Mouse (Mus musculus) gastrocnemius, adult 18-20 months (tissue): ENCODE results near the gene Mrps18b. TPM values are rescaled to one million over a fixed set of nuclear protein-coding genes. Genes with fewer than 3 reads are reported as not detected.
"Not testable (repeated sequence)": the region's sequence is repeated elsewhere in the genome, so short reads cannot be mapped to it uniquely, and the experiment has no call there.

ENCODE experiments used
- DNase-seq: peaks from one replicate; pipeline ENCODE4 v3.0.0; 2021; ENCODE audit warnings: low spot score
- long read RNA-seq, 2 experiments: library from polyadenylated mRNA; stranded (forward); transcript quantifications; one replicate each; pipeline ENCODE4 v2.0.0; 2021
- total RNA-seq, 2 experiments: library from RNA; stranded (reverse); gene quantifications; 2 replicates each; pipeline ENCODE4 v1.2.3; 2021

The Mrps18b gene
- 10 to 100 TPM; 61.6 to 62.4 TPM for total RNA-seq
- long read RNA-seq, experiment 1, transcript Mrps18b-201 (7 exons, 1,079 nt), result major isoform, 50 of 58 reads
- long read RNA-seq, experiment 1, partial matches to known transcripts, result 0 of 58 reads
- long read RNA-seq, experiment 1, other reads (novel, unspliced or antisense), result 5 of 58 reads
- long read RNA-seq, experiment 2, transcript Mrps18b-201 (7 exons, 1,079 nt), result major isoform, 36 of 40 reads
- long read RNA-seq, experiment 2, partial matches to known transcripts, result 0 of 40 reads
- long read RNA-seq, experiment 2, other reads (novel, unspliced or antisense), result 2 of 40 reads

GRCm38 (mm10) chr17:35916297-35917142, at the start of gene Mrps18b, which contains the start of gene Ppp1r10:
Gene Mrps18b, minus strand, starts transcription at chr17:35916389.
Gene Ppp1r10, plus strand, starts transcription at chr17:35916434.
- peak; percentile 99 for DNase-seq

GRCm38 (mm10) chr17:35963279-35963678, 47.1 kb upstream of the Mrps18b start:
- no peak for DNase-seq

GRCm38 (mm10) chr17:35958533-35959223, 42.5 kb upstream of the Mrps18b start:
- no peak for DNase-seq

- no peak for DNase-seq
Measured at GRCm38 (mm10) chr17:35954665-35955064, 38.5 kb upstream of the Mrps18b start.

GRCm38 (mm10) chr17:35952559-35952958, 36.4 kb upstream of the Mrps18b start:
- DNase-seq, result not testable (repeated sequence)

- not testable (repeated sequence) for DNase-seq
Measured at GRCm38 (mm10) chr17:35950946-35951345, 34.8 kb upstream of the Mrps18b start.

- no peak for DNase-seq
Measured at GRCm38 (mm10) chr17:35939941-35940340, 23.8 kb upstream of the Mrps18b start.

- no peak for DNase-seq
Measured at GRCm38 (mm10) chr17:35939108-35939507, 22.9 kb upstream of the Mrps18b start.

- DNase-seq, result no peak
Measured at GRCm38 (mm10) chr17:35937700-35938348, 21.6 kb upstream of the Mrps18b start.

GRCm38 (mm10) chr17:35935763-35936162, 19.6 kb upstream of the Mrps18b start:
- not testable (repeated sequence) for DNase-seq

- no peak for DNase-seq
Measured at GRCm38 (mm10) chr17:35932608-35933007, 16.4 kb upstream of the Mrps18b start.

- no peak for DNase-seq
Measured at GRCm38 (mm10) chr17:35930627-35931026, 14.4 kb upstream of the Mrps18b start.

- DNase-seq, result no peak
Measured at GRCm38 (mm10) chr17:35929534-35929933, 13.3 kb upstream of the Mrps18b start.

GRCm38 (mm10) chr17:35927471-35927870, 11.3 kb upstream of the Mrps18b start:
- no peak for DNase-seq

GRCm38 (mm10) chr17:35923281-35923680, 7.1 kb upstream of the Mrps18b start:
- no peak for DNase-seq

- no peak for DNase-seq
Measured at GRCm38 (mm10) chr17:35922566-35922965, 6.4 kb upstream of the Mrps18b start.

GRCm38 (mm10) chr17:35921710-35922109, 5.5 kb upstream of the Mrps18b start:
- DNase-seq, result no peak

GRCm38 (mm10) chr17:35920862-35921562, 4.8 kb upstream of the Mrps18b start:
- DNase-seq, result peak; percentile 41

GRCm38 (mm10) chr17:35920384-35920783, 4.2 kb upstream of the Mrps18b start:
- DNase-seq, result no peak

GRCm38 (mm10) chr17:35919864-35920301, 3.7 kb upstream of the Mrps18b start:
- DNase-seq, result no peak
